Mouse (Mus musculus) spleen, adult 18-20 months (tissue): Measurements from ENCODE around the gene Arhgap44.

ENCODE experiments used
- DNase-seq, 2 experiments: peaks; one replicate each; pipeline ENCODE4 v3.0.0; 2022; ENCODE audit warnings: mixed read lengths in 2 of 2

Arhgap44 gene

GRCm38 (mm10) chr11:64999685-65000084 is 163.1 kb downstream of the Arhgap44 start:
- no peak for DNase-seq

- no peak for DNase-seq
These were observed 164.3 kb downstream of the Arhgap44 start for GRCm38 (mm10) chr11:64998439-64998838.

- no peak for DNase-seq
These were observed 174.2 kb downstream of the Arhgap44 start for GRCm38 (mm10) chr11:64988556-64988955.

GRCm38 (mm10) chr11:64979489-64979845 is 183.3 kb downstream of the Arhgap44 start:
- DNase-seq, result no peak

GRCm38 (mm10) chr11:64978720-64979488 is 183.9 kb downstream of the Arhgap44 start, which contains the start of gene Elac2:
TSS of gene Elac2 (plus strand) at chr11:64979038.
- peak; percentile 94 to 95 for DNase-seq

- DNase-seq, result no peak
These were observed 190.3 kb downstream of the Arhgap44 start for GRCm38 (mm10) chr11:64972418-64972817.

- no peak for DNase-seq
These were observed 191.2 kb downstream of the Arhgap44 start for GRCm38 (mm10) chr11:64971471-64971988.

- DNase-seq, result no peak
These were observed 193.8 kb downstream of the Arhgap44 start for GRCm38 (mm10) chr11:64968939-64969342.

- no peak for DNase-seq
These were observed 194.3 kb downstream of the Arhgap44 start for GRCm38 (mm10) chr11:64968507-64968906.

- no peak for DNase-seq
These were observed 200.1 kb downstream of the Arhgap44 start for GRCm38 (mm10) chr11:64962629-64963028.

- DNase-seq, result no peak
These were observed 205.6 kb downstream of the Arhgap44 start for GRCm38 (mm10) chr11:64956962-64957729.
